Mouse (Mus musculus) hindbrain, embryonic 10.5 days (tissue): ENCODE measurements at regions not wholly inside any gene's neighbourhood (a gene's known extent, or its start where the extent isn't known, plus 50 kb on each side); places are given as distances from the start of the nearest gene placed in this dataset.

Experiments
- DNase-seq: peaks from one replicate; pipeline ENCODE4 v3.0.0-alpha.2; 2017; ENCODE audit warnings: low spot score
- H3K27ac ChIP-seq: fragments of 300-500 bp; sonication (generic); 2 replicates; pipeline ENCODE4 v1.5.1; 2016; ENCODE audit warnings: mild to moderate bottlenecking, moderate library complexity
- H3K27me3 ChIP-seq: fragments of 300-500 bp; sonication (generic); 2 replicates; pipeline ENCODE4 v1.6.1; 2016; ENCODE audit warnings: mild to moderate bottlenecking; ENCODE audit not compliant: poor library complexity, insufficient read depth, severe bottlenecking
- H3K36me3 ChIP-seq: fragments of 300-500 bp; sonication (generic); 2 replicates; pipeline ENCODE4 v1.6.1; 2016; ENCODE audit warnings: mild to moderate bottlenecking, moderate library complexity
- H3K4me1 ChIP-seq: fragments of 300-500 bp; sonication (generic); replicated peaks from 2 replicates; pipeline ENCODE4 v1.6.1; 2016; ENCODE audit warnings: mild to moderate bottlenecking
- H3K4me3 ChIP-seq: fragments of 300-500 bp; sonication (generic); 2 replicates; pipeline ENCODE4 v1.5.1; 2016; ENCODE audit warnings: mild to moderate bottlenecking, moderate library complexity
- H3K9me3 ChIP-seq: fragments of 300-500 bp; sonication (generic); 2 replicates; pipeline ENCODE4 v1.6.1; 2016; ENCODE audit warnings: mild to moderate bottlenecking, moderate library complexity
- WGBS: fragments of 180-500 bp; shearing (Covaris S2); methylation state at CpG from one replicate; pipeline ENCODE4 v1.1.7; 2016; 5-methylcytosine and 5-hydroxymethylcytosine counted together

- 82% methylated on average over 5 of the region's 5 CpGs for WGBS
- H3K27ac ChIP-seq: no peak overlapping the region
- no peaks in the 10 kb centered on the region for H3K4me1 ChIP-seq
- H3K36me3 ChIP-seq: no peaks in the 10 kb centered on the region
- H3K9me3 ChIP-seq: no peaks in the 10 kb centered on the region
- no peak for DNase-seq
- H3K4me3 ChIP-seq: no peak overlapping the region
- no peaks in the 10 kb centered on the region for H3K27me3 ChIP-seq
Measured at GRCm38 (mm10) chr10:46016295-46016694, 438.7 kb downstream of the Hace1 start.

- no peak for DNase-seq
- WGBS: 34% methylated on average over 6 of the region's 6 CpGs
Measured at GRCm38 (mm10) chr10:46045474-46046093, 468.0 kb downstream of the Hace1 start.

GRCm38 (mm10) chr10:46046094-46046749, 468.6 kb downstream of the Hace1 start:
- no peaks in the 10 kb centered on the region for H3K36me3 ChIP-seq
- no peak overlapping the region for H3K4me3 ChIP-seq
- H3K27ac ChIP-seq: no peak overlapping the region
- H3K9me3 ChIP-seq: no peaks in the 10 kb centered on the region
- DNase-seq: no peak
- H3K4me1 ChIP-seq: peaks cover 13% of the 10 kb centered on the region
- H3K27me3 ChIP-seq: no peaks in the 10 kb centered on the region

More at GRCm38 (mm10) chr10:46045474-46046093, 468.0 kb downstream of the Hace1 start:
- Histone ChIP-seq H3K27me3 (no peaks in the 10 kb centered on the region), H3K4me3 (no peak overlapping the region), H3K9me3 (no peaks in the 10 kb centered on the region), H3K27ac (no peak overlapping the region), H3K4me1 (peaks cover 13% of the 10 kb centered on the region), H3K36me3 (no peaks in the 10 kb centered on the region)

GRCm38 (mm10) chr10:46046890-46047414, 469.3 kb downstream of the Hace1 start:
- H3K36me3 ChIP-seq: no peaks in the 10 kb centered on the region
- no peaks in the 10 kb centered on the region for H3K27me3 ChIP-seq
- 88% methylated on average over 8 of the region's 8 CpGs for WGBS
- no peak overlapping the region for H3K27ac ChIP-seq
- no peak for DNase-seq
- peaks cover 13% of the 10 kb centered on the region for H3K4me1 ChIP-seq
- no peak overlapping the region for H3K4me3 ChIP-seq
- no peaks in the 10 kb centered on the region for H3K9me3 ChIP-seq

GRCm38 (mm10) chr10:46047591-46047990, 470.0 kb downstream of the Hace1 start:
- DNase-seq: no peak
- Histone ChIP-seq H3K27ac (no peak overlapping the region), H3K4me3 (no peak overlapping the region), H3K4me1 (peaks cover 13% of the 10 kb centered on the region), H3K36me3 (no peaks in the 10 kb centered on the region), H3K27me3 (no peaks in the 10 kb centered on the region), H3K9me3 (no peaks in the 10 kb centered on the region)
- 72% methylated on average over 4 of the region's 4 CpGs for WGBS

GRCm38 (mm10) chr10:46057362-46058198, 480.0 kb downstream of the Hace1 start:
- Histone ChIP-seq H3K4me3 (no peak overlapping the region), H3K9me3 (no peaks in the 10 kb centered on the region), H3K27me3 (no peaks in the 10 kb centered on the region), H3K27ac (no peak overlapping the region), H3K4me1 (no peaks in the 10 kb centered on the region), H3K36me3 (no peaks in the 10 kb centered on the region)
- peak; percentile 45 for DNase-seq
- 43% methylated on average over 14 of the region's 14 CpGs for WGBS

GRCm38 (mm10) chr10:46058199-46058472, 480.5 kb downstream of the Hace1 start:
- H3K4me1 ChIP-seq: no peaks in the 10 kb centered on the region

GRCm38 (mm10) chr10:46059285-46059684, 481.7 kb downstream of the Hace1 start:
- H3K4me3 ChIP-seq: no peak overlapping the region
- WGBS: 79% methylated on average over 3 of the region's 3 CpGs
- H3K4me1 ChIP-seq: no peaks in the 10 kb centered on the region
- no peak overlapping the region for H3K27ac ChIP-seq
- H3K36me3 ChIP-seq: no peaks in the 10 kb centered on the region
- no peaks in the 10 kb centered on the region for H3K27me3 ChIP-seq
- DNase-seq: no peak
- H3K9me3 ChIP-seq: no peaks in the 10 kb centered on the region

More at GRCm38 (mm10) chr10:46058199-46058472, 480.5 kb downstream of the Hace1 start:
- WGBS: 83% methylated on average over 5 of the region's 5 CpGs
- H3K27ac ChIP-seq: no peak overlapping the region
- no peak for DNase-seq
- no peak overlapping the region for H3K4me3 ChIP-seq
- H3K27me3 ChIP-seq: no peaks in the 10 kb centered on the region
- no peaks in the 10 kb centered on the region for H3K36me3 ChIP-seq
- H3K9me3 ChIP-seq: no peaks in the 10 kb centered on the region

- WGBS: 89% methylated on average over 4 of the region's 4 CpGs
Measured at GRCm38 (mm10) chr10:46063831-46064230, 486.2 kb downstream of the Hace1 start.

GRCm38 (mm10) chr10:46070766-46071165, 493.1 kb downstream of the Hace1 start:
- Histone ChIP-seq H3K27ac (peak overlapping the region; percentile 42; the same call in 1 of the 2 replicates), H3K36me3 (no peaks in the 10 kb centered on the region), H3K4me1 (peaks cover 31% of the 10 kb centered on the region), H3K27me3 (no peaks in the 10 kb centered on the region), H3K9me3 (no peaks in the 10 kb centered on the region), H3K4me3 (no peak overlapping the region)
- DNase-seq: no peak
- 89% methylated on average over 3 of the region's 3 CpGs for WGBS

More at GRCm38 (mm10) chr10:46063831-46064230, 486.2 kb downstream of the Hace1 start:
- Histone ChIP-seq H3K4me1 (no peaks in the 10 kb centered on the region), H3K9me3 (no peaks in the 10 kb centered on the region), H3K27me3 (no peaks in the 10 kb centered on the region), H3K27ac (no peak overlapping the region), H3K4me3 (no peak overlapping the region), H3K36me3 (no peaks in the 10 kb centered on the region)
- DNase-seq: no peak

GRCm38 (mm10) chr10:46071220-46071619, 493.6 kb downstream of the Hace1 start:
- Histone ChIP-seq H3K9me3 (no peaks in the 10 kb centered on the region), H3K36me3 (no peaks in the 10 kb centered on the region), H3K27ac (peak overlapping the region; percentile 42), H3K4me3 (no peak overlapping the region), H3K4me1 (peaks cover 31% of the 10 kb centered on the region), H3K27me3 (no peaks in the 10 kb centered on the region)
- peak; percentile 70 for DNase-seq
- WGBS: 36% methylated on average over 8 of the region's 8 CpGs

- H3K27me3 ChIP-seq: no peaks in the 10 kb centered on the region
- no peaks in the 10 kb centered on the region for H3K9me3 ChIP-seq
- H3K4me1 ChIP-seq: peaks cover 31% of the 10 kb centered on the region
- no peak overlapping the region; the same call in 1 of the 2 replicates for H3K27ac ChIP-seq
- H3K36me3 ChIP-seq: no peaks in the 10 kb centered on the region
- WGBS: 83% methylated on average over 12 of the region's 12 CpGs
- H3K4me3 ChIP-seq: no peak overlapping the region
- no peak for DNase-seq
Measured at GRCm38 (mm10) chr10:46071810-46072549, 494.4 kb downstream of the Hace1 start.
